Mouse (Mus musculus) stomach, postnatal 0 days (tissue): ENCODE data around the gene Gpr34.

Source experiments
- CTCF ChIP-seq: IDR thresholded peaks from 2 replicates; pipeline ENCODE4 v1.5.1; 2016; ENCODE audit warnings: antibody characterized with exemption, low read depth, mild to moderate bottlenecking, moderate library complexity
- EP300 ChIP-seq: optimal IDR thresholded peaks from 2 replicates; pipeline ENCODE3; 2016; ENCODE audit warnings: antibody characterized with exemption

GRCm38 (mm10) chrX:13621473-13621872 is 10.4 kb upstream of the Gpr34 start:
- TF ChIP-seq CTCF, result no peak
- TF ChIP-seq EP300, result no peak
